Mouse (Mus musculus) CD4-positive, CD25-positive, alpha-beta regulatory T cell, adult 4 months (primary cell): ENCODE measurements around the gene Mbl2. TPM values are rescaled to one million over a fixed set of nuclear protein-coding genes. Genes with fewer than 3 reads are reported as not detected.
"Not testable (repeated sequence)": the region's sequence is repeated elsewhere in the genome, so short reads cannot be mapped to it uniquely, and the experiment has no call there.

Experiments
- ATAC-seq: one replicate; pipeline ENCODE4 v1.8.0; 2017
- polyA plus RNA-seq, 2 experiments: library from polyadenylated mRNA; unstranded; fragments of 100-300 nt; shearing (Covaris generic); gene quantifications; one replicate each; pipeline ENCODE4 v1.2.1; 2017

Gene Mbl2
- polyA plus RNA-seq, result not detected

DNA sequence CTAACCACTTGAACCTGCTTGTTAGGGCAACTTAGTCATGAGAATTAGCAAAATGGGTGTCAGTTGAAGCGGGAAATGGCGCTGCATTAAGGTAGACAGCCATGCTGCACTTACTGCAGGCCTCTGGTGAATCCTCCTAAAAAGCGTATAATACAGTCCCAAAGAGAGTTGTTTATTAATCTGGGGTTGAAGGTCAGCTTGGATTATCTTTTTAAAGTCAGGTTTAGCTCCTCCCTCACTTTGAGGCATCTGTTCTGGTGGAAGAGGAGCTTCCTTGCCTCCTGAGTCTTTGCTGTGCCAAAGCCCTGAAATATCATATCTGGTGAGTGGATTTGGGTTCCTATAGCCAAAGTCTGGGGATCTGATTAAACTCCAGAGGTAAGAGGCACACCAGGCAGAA, at the start of gene Mbl2:
Gene Mbl2 (plus strand): TSS at position 252 of the 400 bp plus-strand sequence.
- ATAC-seq, result no peak

DNA sequence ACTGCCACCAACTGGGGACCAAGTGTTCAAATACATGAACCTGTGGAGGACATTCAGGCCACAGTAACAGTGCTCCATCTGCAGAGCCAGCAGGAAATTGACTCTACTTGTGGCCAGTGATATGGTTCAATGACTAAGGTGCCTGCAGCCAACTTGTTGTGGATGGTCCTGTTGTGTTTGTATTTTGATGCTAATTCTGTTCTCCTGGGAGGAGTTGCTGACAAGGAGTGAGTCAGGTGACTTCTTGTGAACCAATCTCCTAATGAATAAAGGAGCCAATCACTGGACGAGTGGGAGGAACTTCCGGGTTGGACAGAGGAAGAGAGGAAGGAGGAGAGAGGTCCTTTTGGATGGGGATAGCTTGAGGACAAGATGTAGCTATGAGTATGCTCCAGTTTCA, 47.2 kb upstream of the Mbl2 start:
- ATAC-seq, result no peak

- no peak for ATAC-seq
These were observed 45.5 kb upstream of the Mbl2 start for GRCm38 (mm10) chr19:30187232-30187631.

DNA sequence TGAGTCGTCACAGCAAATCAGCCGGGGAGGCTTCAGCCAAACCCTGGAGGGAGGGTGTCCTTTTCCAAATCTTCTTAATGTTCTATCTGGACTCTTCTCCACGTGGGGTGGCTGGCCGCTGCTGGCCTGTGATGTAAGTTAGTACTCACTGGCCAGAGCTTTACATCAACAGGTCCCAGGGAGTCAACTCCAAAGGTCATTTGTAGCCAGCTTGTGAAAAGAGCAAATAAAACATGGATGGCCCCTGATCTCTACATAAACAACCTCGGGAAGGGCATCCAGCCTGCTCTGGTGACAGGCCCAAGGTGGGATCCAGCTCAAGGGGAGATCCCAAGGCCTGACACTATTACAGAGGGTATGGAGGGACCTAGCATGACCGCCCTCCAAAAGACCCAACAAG, 37.7 kb upstream of the Mbl2 start:
- ATAC-seq, result no peak

DNA sequence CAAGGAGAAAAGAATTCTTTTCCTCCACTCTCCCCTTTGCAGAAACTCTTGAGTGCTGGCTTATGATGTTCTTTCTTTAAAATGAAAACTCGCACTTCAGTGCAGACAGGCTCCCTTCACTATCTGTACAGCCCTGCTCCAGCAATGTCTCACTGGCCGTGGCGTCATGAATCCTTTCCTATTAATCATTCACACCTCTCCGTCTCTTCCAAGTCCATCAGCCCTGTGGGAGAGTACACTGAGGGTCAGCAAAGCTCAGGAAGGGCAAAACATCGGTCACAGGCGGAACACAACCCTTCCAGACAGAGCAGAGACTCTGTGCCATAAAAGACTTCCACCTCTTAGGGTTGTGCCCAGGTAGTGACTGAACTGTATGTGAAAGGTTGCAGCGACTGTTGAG, 30.6 kb upstream of the Mbl2 start:
- no peak for ATAC-seq

- no peak for ATAC-seq
These were observed 27.5 kb upstream of the Mbl2 start for GRCm38 (mm10) chr19:30205159-30205816.

GRCm38 (mm10) chr19:30205874-30206273, 26.9 kb upstream of the Mbl2 start:
- ATAC-seq, result no peak

DNA sequence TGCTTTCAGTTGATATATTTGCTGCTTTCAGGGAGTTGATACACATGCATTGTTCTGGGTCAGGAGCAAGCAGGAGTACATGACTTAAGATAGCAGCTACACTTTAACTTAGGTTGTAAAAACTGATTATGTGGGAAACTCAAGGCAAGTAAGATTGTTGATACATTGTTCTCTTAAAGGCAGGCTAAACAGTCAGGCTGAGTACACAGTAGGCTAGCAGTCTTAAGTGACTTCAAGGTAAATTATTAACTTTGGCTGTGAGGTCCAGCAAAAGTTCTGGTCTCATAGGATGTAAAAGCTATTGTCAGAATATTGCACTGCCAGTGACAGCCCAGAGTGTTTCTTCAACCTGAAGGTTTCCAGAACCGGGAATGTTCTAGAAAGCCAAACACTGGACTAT, 25.8 kb upstream of the Mbl2 start:
- no peak for ATAC-seq

- not testable (repeated sequence) for ATAC-seq
These were observed 23.7 kb upstream of the Mbl2 start for GRCm38 (mm10) chr19:30209006-30209405.

GRCm38 (mm10) chr19:30214026-30214425, 18.7 kb upstream of the Mbl2 start:
- ATAC-seq, result no peak

- ATAC-seq, result not testable (repeated sequence)
These were observed 17.0 kb upstream of the Mbl2 start for GRCm38 (mm10) chr19:30215736-30216135.

- no peak for ATAC-seq
These were observed 16.6 kb upstream of the Mbl2 start for GRCm38 (mm10) chr19:30216186-30216585.

GRCm38 (mm10) chr19:30217335-30217734, 15.4 kb upstream of the Mbl2 start:
- no peak for ATAC-seq

- not testable (repeated sequence) for ATAC-seq
These were observed 10.1 kb upstream of the Mbl2 start for GRCm38 (mm10) chr19:30222593-30222992.

- ATAC-seq, result no peak
These were observed 3.3 kb upstream of the Mbl2 start for GRCm38 (mm10) chr19:30229477-30229876.

DNA sequence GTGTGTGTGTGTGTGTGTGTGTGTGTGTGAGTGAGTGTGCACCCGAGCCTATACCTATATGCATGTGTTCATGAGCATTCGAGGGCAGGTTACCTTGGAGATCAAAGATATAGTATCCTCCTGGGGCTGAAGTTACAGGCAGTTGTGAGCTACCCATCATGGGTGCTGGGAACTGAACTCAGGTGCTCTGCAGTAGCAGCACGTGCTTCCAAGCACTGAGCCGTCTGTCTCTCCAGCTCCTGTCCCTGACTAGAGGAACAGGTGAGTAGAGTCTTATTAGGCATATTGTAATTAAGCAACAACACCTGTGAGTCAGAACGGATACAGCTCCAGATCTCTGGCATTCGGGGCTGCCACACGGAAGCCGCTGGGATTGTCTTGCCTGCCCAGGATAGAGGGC, 1.7 kb downstream of the Mbl2 start:
- ATAC-seq, result no peak

DNA sequence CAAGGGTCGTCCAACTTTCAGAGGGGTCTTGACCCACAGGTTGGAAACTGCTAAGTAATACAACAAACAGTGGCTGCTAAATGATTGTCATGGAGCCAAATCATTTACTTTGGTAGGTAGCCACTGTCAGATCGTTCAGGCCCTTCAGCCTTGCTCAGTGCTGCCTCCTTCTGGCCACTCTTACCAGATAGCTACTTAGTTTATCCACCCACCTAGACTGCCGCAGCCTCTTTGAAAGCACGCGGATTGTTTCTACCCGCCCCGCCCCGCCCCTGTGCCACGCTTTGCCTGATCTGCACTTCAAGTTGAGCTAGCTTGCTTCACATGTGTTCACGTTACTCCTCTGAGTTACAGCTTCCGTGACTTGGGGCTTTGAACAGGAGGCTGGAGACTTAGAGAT, 14.6 kb downstream of the Mbl2 start:
- no peak for ATAC-seq

DNA sequence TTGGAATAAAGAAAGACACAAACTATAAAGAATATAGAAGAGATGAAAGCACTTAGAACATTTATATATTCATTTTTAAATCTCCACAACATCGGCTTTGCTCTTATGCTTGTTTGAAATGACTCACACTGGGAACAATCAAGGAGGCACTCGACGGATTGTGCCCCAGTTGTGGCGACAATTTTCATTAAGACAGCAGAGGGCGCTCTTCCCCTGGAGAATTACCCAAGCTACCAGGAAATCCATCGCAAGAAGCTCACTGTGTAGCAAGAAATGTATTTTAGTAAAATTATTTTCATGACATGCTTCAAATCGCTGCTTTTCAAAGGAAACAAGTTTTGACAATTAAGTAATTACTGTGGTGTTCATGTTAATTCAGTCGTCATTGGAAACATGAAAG, 16.1 kb downstream of the Mbl2 start:
- ATAC-seq, result no peak

- ATAC-seq, result no peak
These were observed 19.5 kb downstream of the Mbl2 start for GRCm38 (mm10) chr19:30252253-30252652.

DNA sequence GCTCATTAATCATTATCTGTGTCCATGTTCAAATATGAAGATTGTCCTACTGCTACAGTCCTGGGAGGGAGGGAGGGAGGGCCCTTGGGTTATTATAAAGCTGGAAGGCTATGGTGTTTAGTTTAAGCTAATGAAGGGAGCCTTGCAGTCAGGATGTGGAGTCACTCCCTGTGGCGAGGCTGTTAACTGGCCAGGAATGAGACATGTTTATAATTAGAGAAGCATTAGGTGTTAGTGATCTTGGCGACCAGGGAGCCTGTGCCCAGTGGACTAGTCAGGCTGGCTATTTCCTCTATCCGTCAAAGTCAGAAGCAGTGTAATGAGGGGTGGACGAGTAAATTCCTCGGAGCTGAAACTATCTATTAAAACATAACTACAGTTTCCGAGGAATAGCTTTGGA, 23.6 kb downstream of the Mbl2 start:
- no peak for ATAC-seq

DNA sequence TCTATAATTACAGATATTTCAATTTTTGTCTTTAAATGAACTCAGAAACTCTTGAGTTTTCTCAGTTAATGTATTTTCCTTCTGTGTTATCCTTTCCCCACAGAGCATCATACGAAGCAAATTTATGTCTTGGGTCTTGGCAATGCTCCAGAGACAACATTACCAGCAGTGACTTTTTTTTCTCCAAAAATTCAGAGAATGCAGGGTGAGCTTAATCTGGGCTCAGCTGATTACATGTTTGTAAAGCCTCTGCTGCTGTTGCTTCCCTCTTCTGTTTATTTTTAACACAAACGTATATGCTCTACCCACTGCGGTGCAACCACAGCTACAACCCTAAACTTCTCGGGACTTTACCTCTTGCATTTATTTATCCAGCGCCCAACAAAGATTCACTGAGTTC, 48.4 kb downstream of the Mbl2 start:
- no peak for ATAC-seq

GRCm38 (mm10) chr19:30287899-30288490, 55.3 kb downstream of the Mbl2 start:
- no peak for ATAC-seq
